Mouse (Mus musculus) hindbrain, postnatal 0 days (tissue): ENCODE measurements at regions not wholly inside any gene's neighbourhood (a gene's known extent, or its start where the extent isn't known, plus 50 kb on each side); places are given as distances from the start of the nearest gene placed in this dataset.

Experiments
- ATAC-seq: fragments of 200-750 bp; cut with Nextera tagmentation; 2 replicates; pipeline ENCODE4 v1.8.0; 2017; ENCODE audit warnings: mild to moderate bottlenecking, moderate TSS enrichment, moderate library complexity
- DNase-seq: peaks from one replicate; pipeline ENCODE4 v3.0.0-alpha.2; 2015; ENCODE audit warnings: low spot score
- H3K27ac ChIP-seq: fragments of 300-500 bp; sonication (generic); 2 replicates; pipeline ENCODE4 v1.5.1; 2014; ENCODE audit warnings: mild to moderate bottlenecking
- H3K27me3 ChIP-seq: fragments of 300-500 bp; sonication (generic); 2 replicates; pipeline ENCODE4 v1.6.1; 2014; ENCODE audit warnings: low read length, mixed read lengths; ENCODE audit not compliant: insufficient read depth
- H3K36me3 ChIP-seq: fragments of 300-500 bp; sonication (generic); 2 replicates; pipeline ENCODE4 v1.6.1; 2014; ENCODE audit warnings: low read length, mixed read lengths; ENCODE audit not compliant: insufficient read depth
- H3K4me1 ChIP-seq: fragments of 300-500 bp; sonication (generic); 2 replicates; pipeline ENCODE4 v1.6.1; 2014; ENCODE audit warnings: antibody characterized with exemption, low read length, mixed read lengths; ENCODE audit not compliant: insufficient read depth
- H3K4me2 ChIP-seq: fragments of 300-500 bp; sonication (generic); 2 replicates; pipeline ENCODE4 v1.6.1; 2014; ENCODE audit warnings: low read depth, mild to moderate bottlenecking, low read length, moderate library complexity, mixed read lengths
- H3K4me3 ChIP-seq: fragments of 300-500 bp; sonication (generic); 2 replicates; pipeline ENCODE4 v1.5.1; 2014; ENCODE audit warnings: low read length
- H3K9ac ChIP-seq: fragments of 300-500 bp; sonication (generic); replicated peaks from 2 replicates; pipeline ENCODE4 v1.6.1; 2014; ENCODE audit warnings: mild to moderate bottlenecking, low read length, moderate library complexity, mixed read lengths
- H3K9me3 ChIP-seq: fragments of 300-500 bp; sonication (generic); 2 replicates; pipeline ENCODE4 v1.6.1; 2016; ENCODE audit warnings: low read length, mixed read lengths
- CTCF ChIP-seq: IDR thresholded peaks from 2 replicates; pipeline ENCODE4 v1.5.1; 2016; ENCODE audit warnings: antibody characterized with exemption, control low read depth, low read depth
- WGBS: fragments of 180-500 bp; shearing (Covaris S2); extraction: QIAGEN DNeasy Blood & Tissue Kit; methylation state at CpG from one replicate; pipeline ENCODE4 v1.1.7; 2014; 5-methylcytosine and 5-hydroxymethylcytosine counted together

GRCm38 (mm10) chr4:105626371-105627320 lies 163.0 kb upstream of the Gm12728 start:
- H3K9ac ChIP-seq = no peak overlapping the region
- 59% methylated on average over 14 of the region's 14 CpGs for WGBS
- H3K4me3 ChIP-seq = no peak overlapping the region
- ATAC-seq = peak; percentile 29; the same call in 1 of the 2 replicates
- TF ChIP-seq CTCF = no peak
- no peak overlapping the region for H3K4me2 ChIP-seq
- no peaks in the 10 kb centered on the region for H3K4me1 ChIP-seq
- no peaks in the 10 kb centered on the region for H3K9me3 ChIP-seq
- no peak overlapping the region for H3K27ac ChIP-seq
- DNase-seq = peak; percentile 70
- no peaks in the 10 kb centered on the region for H3K27me3 ChIP-seq
- no peaks in the 10 kb centered on the region for H3K36me3 ChIP-seq

- H3K27me3 ChIP-seq = no peaks in the 10 kb centered on the region
- no peaks in the 10 kb centered on the region for H3K9me3 ChIP-seq
- H3K4me2 ChIP-seq = no peak overlapping the region
- no peaks in the 10 kb centered on the region for H3K36me3 ChIP-seq
- TF ChIP-seq CTCF = no peak
- no peak overlapping the region for H3K9ac ChIP-seq
- H3K4me3 ChIP-seq = no peak overlapping the region
- DNase-seq (no peak), ATAC-seq (no peak)
- no peaks in the 10 kb centered on the region for H3K4me1 ChIP-seq
- 87% methylated on average over 4 of the region's 4 CpGs for WGBS
- H3K27ac ChIP-seq = no peak overlapping the region
Measured at GRCm38 (mm10) chr4:105629581-105629980, 160.1 kb upstream of the Gm12728 start.

DNA sequence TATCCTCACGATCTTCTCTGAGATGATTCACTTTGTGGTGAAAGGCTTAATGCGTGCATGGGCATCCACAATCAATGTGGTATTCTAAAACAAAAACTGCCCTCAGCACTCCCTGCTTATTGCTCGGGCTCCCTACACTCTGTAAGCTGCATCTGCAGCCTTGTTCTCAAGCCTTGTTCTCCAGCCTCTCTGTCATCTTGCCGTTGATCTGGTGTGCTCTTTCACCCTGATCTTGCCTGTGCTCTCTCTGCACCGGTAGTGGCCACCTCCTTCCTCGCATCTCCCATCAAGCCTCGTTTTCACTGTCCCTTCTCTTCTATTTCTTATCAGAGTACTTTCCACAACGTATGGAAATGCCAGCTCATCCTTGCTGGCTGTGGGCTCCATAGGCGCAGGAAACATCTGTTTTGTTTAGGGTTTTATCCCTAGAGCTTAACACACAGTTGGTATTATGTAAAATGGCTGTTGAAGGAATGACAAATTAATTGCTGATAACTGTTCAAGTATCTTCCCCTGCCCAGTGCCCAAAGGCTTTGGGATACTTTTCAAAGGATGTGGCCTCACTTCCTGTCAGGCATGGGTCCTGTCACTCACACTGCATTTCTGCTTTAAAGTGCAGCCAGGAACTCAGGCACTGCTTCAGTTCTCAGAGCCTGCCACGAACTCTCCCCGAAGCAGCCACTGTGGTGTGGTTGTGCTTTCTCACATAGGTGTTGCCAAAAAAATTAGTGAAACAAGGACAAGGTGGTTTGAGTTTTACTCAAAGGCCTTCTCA lies 158.9 kb upstream of the Gm12728 start:
- no peaks in the 10 kb centered on the region for H3K27me3 ChIP-seq
- H3K36me3 ChIP-seq = no peaks in the 10 kb centered on the region
- H3K9me3 ChIP-seq = no peaks in the 10 kb centered on the region
- ATAC-seq (no peak), DNase-seq (no peak)
- WGBS = 77% methylated on average over 11 of the region's 11 CpGs
- no peak overlapping the region for H3K4me2 ChIP-seq
- H3K4me1 ChIP-seq = no peaks in the 10 kb centered on the region
- no peak for TF ChIP-seq CTCF
- no peak overlapping the region for H3K9ac ChIP-seq
- H3K27ac ChIP-seq = no peak overlapping the region
- no peak overlapping the region for H3K4me3 ChIP-seq

GRCm38 (mm10) chr4:105632581-105633358 lies 156.9 kb upstream of the Gm12728 start:
- no peaks in the 10 kb centered on the region for H3K4me1 ChIP-seq
- H3K36me3 ChIP-seq = no peaks in the 10 kb centered on the region
- no peak for DNase-seq
- H3K4me2 ChIP-seq = no peak overlapping the region
- no peak overlapping the region for H3K9ac ChIP-seq
- no peaks in the 10 kb centered on the region for H3K9me3 ChIP-seq
- H3K27ac ChIP-seq = no peak overlapping the region
- ATAC-seq = no peak
- no peak for TF ChIP-seq CTCF
- 81% methylated on average over 7 of the region's 7 CpGs for WGBS
- no peaks in the 10 kb centered on the region for H3K27me3 ChIP-seq
- H3K4me3 ChIP-seq = no peak overlapping the region

DNA sequence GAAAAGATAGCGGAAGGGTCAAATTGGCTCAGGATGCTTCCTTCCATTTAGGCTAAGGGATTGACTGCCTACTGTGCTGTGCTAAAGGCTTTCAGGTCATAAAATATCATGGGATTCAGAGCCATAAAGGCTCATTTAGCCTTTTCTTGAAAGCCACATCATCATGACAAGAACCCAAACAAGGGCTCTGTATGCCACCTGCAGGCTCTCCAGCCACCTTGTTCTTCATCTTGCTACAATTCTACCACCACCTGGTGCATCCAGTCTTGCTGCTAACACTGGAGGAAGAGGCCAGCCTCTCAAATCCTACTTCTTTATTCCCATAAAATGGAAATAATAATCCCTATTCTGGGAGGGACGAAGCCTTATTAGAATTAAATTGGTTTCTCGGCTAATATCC lies 155.9 kb upstream of the Gm12728 start:
- H3K27me3 ChIP-seq = no peaks in the 10 kb centered on the region
- ATAC-seq (no peak), DNase-seq (no peak)
- 95% methylated on average over 3 of the region's 3 CpGs for WGBS
- no peaks in the 10 kb centered on the region for H3K9me3 ChIP-seq
- H3K4me2 ChIP-seq = no peak overlapping the region
- TF ChIP-seq CTCF = no peak
- no peak overlapping the region for H3K27ac ChIP-seq
- H3K9ac ChIP-seq = no peak overlapping the region
- H3K4me1 ChIP-seq = no peaks in the 10 kb centered on the region
- no peak overlapping the region for H3K4me3 ChIP-seq
- no peaks in the 10 kb centered on the region for H3K36me3 ChIP-seq

DNA sequence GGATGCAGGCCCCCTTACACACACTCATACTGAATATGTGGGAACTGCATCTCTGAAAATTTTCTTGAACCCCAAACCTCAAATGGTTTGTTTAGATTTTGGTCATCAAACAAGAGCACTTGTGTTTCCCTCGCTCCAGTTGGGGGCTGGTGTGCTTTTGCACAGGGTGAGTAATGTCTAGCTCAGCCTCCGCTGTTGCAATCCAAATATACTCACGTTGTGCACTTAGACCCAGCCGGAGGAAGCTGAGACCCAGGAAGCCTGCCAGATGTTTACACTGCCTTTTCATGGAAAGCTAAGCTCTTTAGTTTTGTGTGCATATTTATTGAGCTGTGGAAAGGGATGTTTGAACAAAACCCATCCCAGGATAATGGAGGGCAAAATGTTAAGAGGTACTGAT lies 148.9 kb upstream of the Gm12728 start:
- 66% methylated on average over 4 of the region's 4 CpGs for WGBS
- Histone ChIP-seq H3K4me2 (no peak overlapping the region), H3K27me3 (no peaks in the 10 kb centered on the region), H3K36me3 (no peaks in the 10 kb centered on the region), H3K9me3 (no peaks in the 10 kb centered on the region), H3K27ac (no peak overlapping the region), H3K4me1 (no peaks in the 10 kb centered on the region), H3K4me3 (no peak overlapping the region), H3K9ac (no peak overlapping the region)
- ATAC-seq = no peak
- DNase-seq = no peak
- no peak for TF ChIP-seq CTCF
